Mouse (Mus musculus) small intestine, adult 2 months (tissue): ENCODE measurements at regions not wholly inside any gene's neighbourhood (a gene's known extent, or its start where the extent isn't known, plus 50 kb on each side); places are given as distances from the start of the nearest gene placed in this dataset.

ENCODE experiments used
- H3K27ac ChIP-seq: fragments of 200-500 bp; 2 replicates; pipeline ENCODE4 v1.5.1; 2012; ENCODE audit warnings: low read depth, low read length, control low read depth, inconsistent platforms; ENCODE audit not compliant: insufficient read depth
- H3K27me3 ChIP-seq: fragments of 200-500 bp; 2 replicates; pipeline ENCODE4 v1.6.1; 2012; ENCODE audit warnings: mild to moderate bottlenecking, moderate library complexity, low read length, inconsistent platforms; ENCODE audit not compliant: control insufficient read depth, insufficient read depth
- H3K36me3 ChIP-seq: fragments of 200-500 bp; 2 replicates; pipeline ENCODE4 v1.6.1; 2012; ENCODE audit warnings: mild to moderate bottlenecking, low read length, control low read depth, inconsistent platforms; ENCODE audit not compliant: control insufficient read depth, insufficient read depth
- H3K4me1 ChIP-seq: fragments of 200-500 bp; 2 replicates; pipeline ENCODE4 v1.6.1; 2012; ENCODE audit warnings: low read length, inconsistent platforms, mixed read lengths; ENCODE audit not compliant: control insufficient read depth, insufficient read depth, insufficient read length
- H3K4me3 ChIP-seq: fragments of 200-500 bp; 2 replicates; pipeline ENCODE4 v1.5.1; 2012; ENCODE audit warnings: low read depth, mild to moderate bottlenecking, control low read depth, inconsistent platforms, low read length, moderate library complexity
- CTCF ChIP-seq: fragments of 200-500 bp; IDR thresholded peaks from 2 replicates; pipeline ENCODE4 v1.5.1; 2012; ENCODE audit warnings: low read depth, mild to moderate bottlenecking, control low read depth, inconsistent platforms, low read length, moderate library complexity, mixed read lengths; ENCODE audit not compliant: insufficient replicate concordance, insufficient read length; ENCODE audit errors: extremely low read depth
- POLR2A ChIP-seq: fragments of 200-500 bp; IDR thresholded peaks from 2 replicates; pipeline ENCODE4 v1.6.1; 2012; ENCODE audit warnings: low read depth, mild to moderate bottlenecking, control low read depth, inconsistent platforms, low read length, moderate library complexity
- WGBS: fragments of 180-500 bp; shearing (Covaris S2); methylation state at CpG from one replicate; pipeline ENCODE4 v1.1.7; 2018; 5-methylcytosine and 5-hydroxymethylcytosine counted together

- Histone ChIP-seq H3K4me1 (peaks cover 7% of the 10 kb centered on the region), H3K36me3 (no peaks in the 10 kb centered on the region), H3K4me3 (no peak overlapping the region), H3K27ac (no peak overlapping the region), H3K27me3 (no peaks in the 10 kb centered on the region)
- TF ChIP-seq POLR2A (no peak), CTCF (no peak)
These were observed 315.8 kb upstream of the Klf6 start for GRCm38 (mm10) chr13:5545521-5545920.

GRCm38 (mm10) chr13:5546011-5546410, 315.3 kb upstream of the Klf6 start:
- TF ChIP-seq POLR2A (no peak), CTCF (no peak)
- no peak overlapping the region for H3K27ac ChIP-seq
- peaks cover 12% of the 10 kb centered on the region for H3K4me1 ChIP-seq
- H3K36me3 ChIP-seq = no peaks in the 10 kb centered on the region
- WGBS = 86% methylated on average over 2 of the region's 2 CpGs
- H3K4me3 ChIP-seq = no peak overlapping the region
- H3K27me3 ChIP-seq = no peaks in the 10 kb centered on the region

DNA sequence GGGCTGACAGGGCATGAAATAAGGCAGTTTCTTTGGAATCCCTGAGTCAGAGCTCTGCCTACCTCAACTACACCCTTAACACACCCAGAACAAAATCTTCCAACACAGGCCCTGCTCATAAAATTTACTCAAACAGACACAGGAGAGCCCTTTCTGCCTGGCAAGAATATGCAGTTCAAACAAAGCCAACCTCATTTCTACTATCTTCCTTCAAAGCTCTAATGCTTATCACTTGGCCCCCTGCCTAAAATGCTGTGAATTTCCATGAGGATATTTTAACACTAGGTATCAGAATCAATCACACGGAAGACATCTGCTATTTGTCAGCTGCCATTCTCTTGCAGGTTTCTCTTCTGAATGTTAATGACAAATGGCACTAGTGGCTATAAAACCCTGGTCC, 314.3 kb upstream of the Klf6 start:
- peaks cover 16% of the 10 kb centered on the region for H3K4me1 ChIP-seq
- WGBS = 31% methylated on average over 1 of the region's 1 CpGs
- no peak overlapping the region for H3K4me3 ChIP-seq
- H3K36me3 ChIP-seq = no peaks in the 10 kb centered on the region
- peak overlapping the region; percentile 57 for H3K27ac ChIP-seq
- TF ChIP-seq CTCF (no peak), POLR2A (no peak)
- H3K27me3 ChIP-seq = no peaks in the 10 kb centered on the region

DNA sequence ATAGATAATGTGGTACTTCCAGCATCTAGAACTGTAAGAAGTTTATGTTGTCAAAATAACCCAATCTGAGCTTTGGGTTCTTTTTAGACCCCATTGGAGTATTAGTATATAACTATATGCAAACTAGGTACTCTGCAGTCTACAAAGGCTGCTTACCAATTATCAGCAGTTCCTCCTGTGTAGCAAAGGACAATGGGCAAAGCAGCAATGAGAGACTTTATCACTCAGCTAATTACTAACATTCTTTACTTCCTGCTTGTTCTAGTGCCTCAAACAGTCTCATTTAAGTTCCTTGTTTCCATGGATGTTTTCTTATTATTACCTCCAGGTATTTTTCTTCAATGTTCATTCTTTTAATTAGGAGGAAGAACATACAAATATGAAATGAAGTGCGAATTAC, 312.5 kb upstream of the Klf6 start:
- TF ChIP-seq CTCF (no peak), POLR2A (no peak)
- WGBS = 52% methylated on average over 1 of the region's 1 CpGs
- Histone ChIP-seq H3K27ac (no peak overlapping the region; the same call in 1 of the 2 replicates), H3K36me3 (no peaks in the 10 kb centered on the region), H3K4me3 (no peak overlapping the region), H3K27me3 (no peaks in the 10 kb centered on the region), H3K4me1 (peaks cover 16% of the 10 kb centered on the region)

DNA sequence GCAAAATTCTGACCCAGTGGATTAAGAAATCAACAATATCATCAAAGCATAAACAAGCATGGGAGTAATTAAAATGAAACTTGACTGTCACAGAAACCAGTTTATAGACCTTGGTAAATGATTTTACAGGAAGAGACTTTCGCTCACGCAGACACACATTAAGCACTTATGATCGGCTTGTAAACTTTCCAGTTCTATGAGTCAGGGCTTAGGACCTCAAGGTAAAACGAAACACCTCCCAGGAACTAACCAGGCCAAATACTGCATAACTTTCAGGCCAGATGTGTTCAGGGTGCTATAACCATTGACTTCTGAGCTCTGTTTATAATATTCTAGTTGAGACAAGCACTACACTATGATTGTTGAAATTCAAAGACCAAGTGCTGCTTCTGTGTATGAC, 312.1 kb upstream of the Klf6 start:
- no peak for TF ChIP-seq CTCF
- H3K4me3 ChIP-seq = no peak overlapping the region
- no peaks in the 10 kb centered on the region for H3K27me3 ChIP-seq
- WGBS = 26% methylated on average over 4 of the region's 4 CpGs
- H3K27ac ChIP-seq = peak overlapping the region; percentile 92
- no peaks in the 10 kb centered on the region for H3K36me3 ChIP-seq
- H3K4me1 ChIP-seq = peaks cover 16% of the 10 kb centered on the region

GRCm38 (mm10) chr13:5549747-5550146, 311.5 kb upstream of the Klf6 start:
- H3K27me3 ChIP-seq = no peaks in the 10 kb centered on the region
- TF ChIP-seq POLR2A = no peak
- TF ChIP-seq CTCF = no peak
- WGBS = 85% methylated on average over 7 of the region's 7 CpGs
- no peak overlapping the region for H3K4me3 ChIP-seq
- H3K27ac ChIP-seq = peak overlapping the region; percentile 92
- H3K4me1 ChIP-seq = peaks cover 16% of the 10 kb centered on the region
- no peaks in the 10 kb centered on the region for H3K36me3 ChIP-seq

- peak overlapping the region; percentile 92 for H3K27ac ChIP-seq
- H3K36me3 ChIP-seq = no peaks in the 10 kb centered on the region
- H3K4me1 ChIP-seq = peaks cover 16% of the 10 kb centered on the region
- WGBS = 63% methylated on average over 3 of the region's 3 CpGs
- TF ChIP-seq CTCF = no peak
- no peak for TF ChIP-seq POLR2A
- H3K4me3 ChIP-seq = no peak overlapping the region
- no peaks in the 10 kb centered on the region for H3K27me3 ChIP-seq
These were observed 310.9 kb upstream of the Klf6 start for GRCm38 (mm10) chr13:5550354-5550753.

DNA sequence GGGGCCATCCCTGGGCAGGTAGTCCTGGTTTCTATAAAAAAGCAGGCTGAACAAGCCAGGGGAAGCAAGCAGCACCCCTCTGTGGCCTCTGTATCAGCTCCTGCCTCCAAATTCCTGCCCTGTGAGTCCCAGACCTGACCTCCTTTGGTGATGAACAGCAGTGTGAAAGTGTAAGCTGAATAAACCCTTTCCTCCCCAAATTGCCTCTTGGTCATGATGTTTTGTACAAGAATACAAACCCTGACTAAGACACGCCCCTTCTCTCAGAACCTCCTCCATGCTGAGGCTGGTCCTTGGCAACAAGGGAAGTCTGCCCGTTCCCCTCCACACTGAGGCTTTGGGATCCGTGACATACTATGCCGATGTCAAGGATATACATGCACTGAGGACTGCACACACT, 310.2 kb upstream of the Klf6 start:
- no peak for TF ChIP-seq CTCF
- no peak for TF ChIP-seq POLR2A
- Histone ChIP-seq H3K4me1 (peaks cover 16% of the 10 kb centered on the region), H3K36me3 (no peaks in the 10 kb centered on the region), H3K27me3 (no peaks in the 10 kb centered on the region), H3K27ac (peak overlapping the region; percentile 92; the same call in 1 of the 2 replicates), H3K4me3 (no peak overlapping the region)
- 80% methylated on average over 4 of the region's 4 CpGs for WGBS
